Mouse (Mus musculus): ENCODE measurements at regions not wholly inside any gene's neighbourhood (a gene's known extent, or its start where the extent isn't known, plus 50 kb on each side); places are given as distances from the start of the nearest gene placed in this dataset.
A peak's percentile ranks its signal among the peaks of the same experiment; 100 is the strongest.
"Not testable (repeated sequence)": the region's sequence is repeated elsewhere in the genome, so short reads cannot be mapped to it uniquely, and the experiment has no call there.

GRCm38 (mm10) chr15:31989093-31989492 is 188.0 kb upstream of the Tas2r119 start:
- no peak for DNase-seq

GRCm38 (mm10) chr15:31989593-31990290 is 187.3 kb upstream of the Tas2r119 start:
- DNase-seq = no peak

- peak; percentile 39 for DNase-seq
These were observed 179.1 kb upstream of the Tas2r119 start for GRCm38 (mm10) chr15:31997996-31998395.

GRCm38 (mm10) chr15:31999553-31999952 is 177.5 kb upstream of the Tas2r119 start:
- DNase-seq = no peak

GRCm38 (mm10) chr15:32002950-32003422 is 174.1 kb upstream of the Tas2r119 start:
- peak; percentile 26 for DNase-seq

GRCm38 (mm10) chr15:32003489-32003888 is 173.6 kb upstream of the Tas2r119 start:
- DNase-seq = no peak

- DNase-seq = no peak
These were observed 171.1 kb upstream of the Tas2r119 start for GRCm38 (mm10) chr15:32005986-32006385.

GRCm38 (mm10) chr15:32009818-32010217 is 167.3 kb upstream of the Tas2r119 start:
- DNase-seq = no peak

GRCm38 (mm10) chr15:32012044-32012443 is 165.0 kb upstream of the Tas2r119 start:
- peak; percentile 71 for DNase-seq

- DNase-seq = no peak
These were observed 164.3 kb upstream of the Tas2r119 start for GRCm38 (mm10) chr15:32012838-32013237.

- no peak for DNase-seq
These were observed 161.9 kb upstream of the Tas2r119 start for GRCm38 (mm10) chr15:32015169-32015568.

GRCm38 (mm10) chr15:32020323-32021008 is 156.6 kb upstream of the Tas2r119 start:
- DNase-seq = no peak

- DNase-seq = peak; percentile 35
These were observed 156.0 kb upstream of the Tas2r119 start for GRCm38 (mm10) chr15:32021009-32021602.

GRCm38 (mm10) chr15:32034091-32034490 is 143.0 kb upstream of the Tas2r119 start:
- DNase-seq = no peak

GRCm38 (mm10) chr15:32034790-32035189 is 142.3 kb upstream of the Tas2r119 start:
- DNase-seq = no peak

- DNase-seq = no peak
These were observed 135.3 kb upstream of the Tas2r119 start for GRCm38 (mm10) chr15:32041764-32042163.

GRCm38 (mm10) chr15:32042173-32042572 is 134.9 kb upstream of the Tas2r119 start:
- DNase-seq = no peak

- DNase-seq = no peak
These were observed 134.5 kb upstream of the Tas2r119 start for GRCm38 (mm10) chr15:32042589-32042988.

- no peak for DNase-seq
These were observed 133.9 kb upstream of the Tas2r119 start for GRCm38 (mm10) chr15:32043207-32043606.

GRCm38 (mm10) chr15:32043670-32044069 is 133.4 kb upstream of the Tas2r119 start:
- not testable (repeated sequence) for DNase-seq

GRCm38 (mm10) chr15:32048836-32049235 is 128.3 kb upstream of the Tas2r119 start:
- DNase-seq = no peak

GRCm38 (mm10) chr15:32061573-32061972 is 115.5 kb upstream of the Tas2r119 start:
- DNase-seq = no peak

GRCm38 (mm10) chr15:32082109-32082508 is 95.0 kb upstream of the Tas2r119 start:
- no peak for DNase-seq
